Mouse (Mus musculus): Measurements from ENCODE around the gene Clock. TPM values are rescaled to one million over a fixed set of nuclear protein-coding genes. Genes with fewer than 3 reads are reported as not detected.

The Clock gene
- 15.9 and 21.9 TPM in 2 replicates for polyA plus RNA-seq (2012; ENCODE audit: insufficient read depth, insufficient read length, missing spikeins)

- Histone ChIP-seq H3K4me1 (ENCODE audit: control insufficient read depth, insufficient read depth, insufficient read length, low read length) (peaks cover 3% of the 10 kb centered on the region), H3K27ac (replicated peaks; ENCODE audit: low read depth, low read length) (peak within 1 kb of the TSS; percentile 84), H3K4me3 (ENCODE audit: insufficient read depth, low read depth, low read length) (peak within 1 kb of the TSS; percentile 91)
These were observed at the start of gene Clock for GRCm38 (mm10) chr5:76304452-76305341. TSS of gene Clock (minus strand) at chr5:76304792.

- no peak overlapping the region for H3K4me3 ChIP-seq (ENCODE audit: insufficient read depth, low read depth, low read length)
These were observed 47.5 kb upstream of the Clock start for GRCm38 (mm10) chr5:76351953-76352611.

GRCm38 (mm10) chr5:76351537-76351936, 46.9 kb upstream of the Clock start:
- Histone ChIP-seq H3K4me1 (ENCODE audit: control insufficient read depth, insufficient read depth, insufficient read length, low read length) (no peaks in the 10 kb centered on the region), H3K27ac (replicated peaks; ENCODE audit: low read depth, low read length) (no peak overlapping the region), H3K4me3 (ENCODE audit: insufficient read depth, low read depth, low read length) (no peak overlapping the region)

More at GRCm38 (mm10) chr5:76351953-76352611, 47.5 kb upstream of the Clock start:
- Histone ChIP-seq H3K27ac (replicated peaks; ENCODE audit: low read depth, low read length) (no peak overlapping the region), H3K4me1 (ENCODE audit: control insufficient read depth, insufficient read depth, insufficient read length, low read length) (no peaks in the 10 kb centered on the region)

GRCm38 (mm10) chr5:76346137-76346536, 41.5 kb upstream of the Clock start:
- no peak overlapping the region for H3K27ac ChIP-seq (replicated peaks; ENCODE audit: low read depth, low read length)
- H3K4me3 ChIP-seq (ENCODE audit: insufficient read depth, low read depth, low read length) = no peak overlapping the region
- H3K4me1 ChIP-seq (ENCODE audit: control insufficient read depth, insufficient read depth, insufficient read length, low read length) = no peaks in the 10 kb centered on the region

GRCm38 (mm10) chr5:76340931-76341330, 36.3 kb upstream of the Clock start:
- Histone ChIP-seq H3K27ac (replicated peaks; ENCODE audit: low read depth, low read length) (no peak overlapping the region), H3K4me1 (ENCODE audit: control insufficient read depth, insufficient read depth, insufficient read length, low read length) (no peaks in the 10 kb centered on the region), H3K4me3 (ENCODE audit: insufficient read depth, low read depth, low read length) (no peak overlapping the region)

- no peak overlapping the region for H3K27ac ChIP-seq (replicated peaks; ENCODE audit: low read depth, low read length)
- H3K4me1 ChIP-seq (ENCODE audit: control insufficient read depth, insufficient read depth, insufficient read length, low read length) = no peaks in the 10 kb centered on the region
- H3K4me3 ChIP-seq (ENCODE audit: insufficient read depth, low read depth, low read length) = no peak overlapping the region
These were observed 32.5 kb upstream of the Clock start for GRCm38 (mm10) chr5:76337100-76337499.

GRCm38 (mm10) chr5:76333833-76334232, 29.2 kb upstream of the Clock start:
- no peak overlapping the region for H3K27ac ChIP-seq (replicated peaks; ENCODE audit: low read depth, low read length)
- H3K4me3 ChIP-seq (ENCODE audit: insufficient read depth, low read depth, low read length) = no peak overlapping the region
- H3K4me1 ChIP-seq (ENCODE audit: control insufficient read depth, insufficient read depth, insufficient read length, low read length) = no peaks in the 10 kb centered on the region

- no peak within 1 kb of the TSS for H3K27ac ChIP-seq (replicated peaks; ENCODE audit: low read depth, low read length)
- no peak within 1 kb of the TSS for H3K4me3 ChIP-seq (ENCODE audit: insufficient read depth, low read depth, low read length)
- H3K4me1 ChIP-seq (ENCODE audit: control insufficient read depth, insufficient read depth, insufficient read length, low read length) = peaks cover 3% of the 10 kb centered on the region
These were observed 26.4 kb upstream of the Clock start, which contains the start of gene Pdcl2 for GRCm38 (mm10) chr5:76330953-76331352. TSS of gene Pdcl2 (minus strand) at chr5:76331156.

GRCm38 (mm10) chr5:76327296-76327695, 22.7 kb upstream of the Clock start:
- Histone ChIP-seq H3K27ac (replicated peaks; ENCODE audit: low read depth, low read length) (no peak overlapping the region), H3K4me3 (ENCODE audit: insufficient read depth, low read depth, low read length) (no peak overlapping the region), H3K4me1 (ENCODE audit: control insufficient read depth, insufficient read depth, insufficient read length, low read length) (peaks cover 3% of the 10 kb centered on the region)

- peaks cover 3% of the 10 kb centered on the region for H3K4me1 ChIP-seq (ENCODE audit: control insufficient read depth, insufficient read depth, insufficient read length, low read length)
- H3K4me3 ChIP-seq (ENCODE audit: insufficient read depth, low read depth, low read length) = no peak overlapping the region
- no peak overlapping the region for H3K27ac ChIP-seq (replicated peaks; ENCODE audit: low read depth, low read length)
These were observed 20.5 kb upstream of the Clock start for GRCm38 (mm10) chr5:76325113-76325512.

GRCm38 (mm10) chr5:76321249-76322196, 16.9 kb upstream of the Clock start:
- peaks cover under 1% of the 10 kb centered on the region; the same call in 1 of the 2 replicates for H3K4me1 ChIP-seq (ENCODE audit: control insufficient read depth, insufficient read depth, insufficient read length, low read length)
- no peak overlapping the region for H3K27ac ChIP-seq (replicated peaks; ENCODE audit: low read depth, low read length)
- H3K4me3 ChIP-seq (ENCODE audit: insufficient read depth, low read depth, low read length) = no peak overlapping the region

GRCm38 (mm10) chr5:76308206-76308605, 3.6 kb upstream of the Clock start:
- no peak overlapping the region for H3K4me3 ChIP-seq (ENCODE audit: insufficient read depth, low read depth, low read length)
- H3K27ac ChIP-seq (replicated peaks; ENCODE audit: low read depth, low read length) = no peak overlapping the region
- H3K4me1 ChIP-seq (ENCODE audit: control insufficient read depth, insufficient read depth, insufficient read length, low read length) = peaks cover 3% of the 10 kb centered on the region

GRCm38 (mm10) chr5:76306261-76306660, 1.7 kb upstream of the Clock start:
- no peak overlapping the region for H3K27ac ChIP-seq (replicated peaks; ENCODE audit: low read depth, low read length)
- H3K4me3 ChIP-seq (ENCODE audit: insufficient read depth, low read depth, low read length) = no peak overlapping the region
- peaks cover 3% of the 10 kb centered on the region for H3K4me1 ChIP-seq (ENCODE audit: control insufficient read depth, insufficient read depth, insufficient read length, low read length)

- Histone ChIP-seq H3K4me3 (ENCODE audit: insufficient read depth, low read depth, low read length) (peak overlapping the region; percentile 21; the same call in 1 of the 2 replicates), H3K4me1 (ENCODE audit: control insufficient read depth, insufficient read depth, insufficient read length, low read length) (peaks cover 3% of the 10 kb centered on the region), H3K27ac (replicated peaks; ENCODE audit: low read depth, low read length) (no peak overlapping the region)
These were observed 1.0 kb upstream of the Clock start for GRCm38 (mm10) chr5:76305616-76306015.

All from brown adipose tissue, adult 24 weeks (tissue).